Mouse (Mus musculus): Measurements from ENCODE around the gene Slc7a6.
A peak's percentile ranks its signal among the peaks of the same experiment; 100 is the strongest.
"Not testable (repeated sequence)": the region's sequence is repeated elsewhere in the genome, so short reads cannot be mapped to it uniquely, and the experiment has no call there.

Gene Slc7a6

DNA sequence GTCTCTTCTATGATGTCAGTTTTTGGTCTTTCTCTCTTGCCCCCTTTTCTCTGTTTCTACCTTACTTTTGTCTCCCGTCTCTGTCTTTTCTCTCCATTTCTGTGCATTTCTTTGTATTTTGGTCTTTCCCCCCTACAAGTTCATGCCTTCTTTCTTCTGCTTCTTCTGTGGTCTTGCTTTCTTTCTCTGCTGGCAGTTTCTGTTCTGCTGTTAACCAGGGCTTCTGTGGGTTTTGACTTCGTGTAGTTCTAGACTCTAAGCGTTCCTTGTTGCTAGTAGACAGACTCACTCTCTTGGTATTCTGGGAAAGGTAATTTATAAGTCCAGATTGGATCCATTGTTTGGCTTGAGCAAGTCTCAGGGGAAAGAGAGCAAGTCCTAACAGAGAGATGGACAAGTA, 17.7 kb downstream of the Slc7a6 start:
- DNase-seq (ENCODE audit: low read depth, low spot score), result peak; percentile 63

GRCm38 (mm10) chr8:106189162-106189561, 20.5 kb downstream of the Slc7a6 start:
- DNase-seq (ENCODE audit: low read depth, low spot score), result no peak

DNA sequence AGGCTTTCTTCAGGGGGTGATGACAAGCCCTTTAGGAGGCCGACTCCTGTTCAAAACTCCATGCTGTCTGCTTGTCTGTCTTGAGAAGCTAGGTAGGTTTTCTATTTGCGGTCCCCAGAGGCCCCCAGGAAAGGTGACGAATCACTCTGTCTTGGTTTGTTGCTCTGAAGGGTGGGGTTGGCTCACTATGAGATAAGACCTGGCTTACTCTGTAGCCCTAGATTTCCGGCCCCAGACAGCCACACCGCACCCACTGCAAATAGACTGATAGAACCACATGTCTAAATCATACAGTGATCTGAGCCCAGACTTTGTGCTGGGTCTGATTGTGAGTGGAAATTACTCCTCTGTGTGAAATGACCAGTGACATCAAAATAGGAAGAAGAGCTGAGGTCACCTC, 23.0 kb downstream of the Slc7a6 start:
- no peak for DNase-seq (ENCODE audit: low read depth, low spot score)

GRCm38 (mm10) chr8:106193162-106193561, 24.5 kb downstream of the Slc7a6 start:
- no peak for DNase-seq (ENCODE audit: low read depth, low spot score)

GRCm38 (mm10) chr8:106194062-106194461, 25.4 kb downstream of the Slc7a6 start:
- DNase-seq (ENCODE audit: low read depth, low spot score), result no peak

- DNase-seq (ENCODE audit: low read depth, low spot score), result peak; percentile 69
These were observed 30.1 kb downstream of the Slc7a6 start for GRCm38 (mm10) chr8:106198741-106199140.

- not testable (repeated sequence) for DNase-seq (ENCODE audit: low read depth, low spot score)
These were observed 30.9 kb downstream of the Slc7a6 start for GRCm38 (mm10) chr8:106199596-106199995.

- DNase-seq (ENCODE audit: low read depth, low spot score), result peak; percentile 67
These were observed 41.5 kb downstream of the Slc7a6 start for GRCm38 (mm10) chr8:106210035-106210731.

DNA sequence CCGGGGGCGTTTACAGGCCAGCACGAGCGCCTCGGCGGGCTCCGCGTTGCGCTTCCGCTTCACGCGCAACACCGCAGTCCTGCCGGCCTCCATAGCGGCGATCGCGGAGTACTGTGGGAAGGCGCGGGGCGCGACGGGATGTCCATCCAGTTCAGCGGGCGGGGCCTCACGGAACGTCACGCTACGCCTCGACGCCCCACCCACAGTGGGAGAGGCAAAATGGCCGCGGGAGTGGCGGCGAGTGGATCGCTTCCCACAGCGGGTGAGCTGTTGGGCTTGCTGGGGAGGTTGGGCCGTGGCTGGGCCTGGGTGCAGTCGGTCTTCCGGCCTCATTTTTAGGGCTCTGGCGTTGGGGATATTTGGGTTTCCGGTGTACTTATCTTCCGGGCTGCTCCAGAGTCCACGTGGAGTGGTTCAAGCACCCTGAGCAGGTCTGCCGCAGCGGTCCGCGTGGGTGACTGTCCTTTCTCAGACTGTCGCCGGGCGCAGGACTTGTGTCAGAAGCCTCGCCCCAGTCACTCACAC, 42.2 kb downstream of the Slc7a6 start, which contains the start of the genes Slc7a6os and Prmt7:
TSS of gene Slc7a6os (minus strand) at position 115 of the 525 bp plus-strand sequence.
TSS of gene Prmt7 (plus strand) at position 116 of the 525 bp plus-strand sequence.
- peak; percentile 94 for DNase-seq (ENCODE audit: low read depth, low spot score)

- peak; percentile 65 for DNase-seq (ENCODE audit: low read depth, low spot score)
These were observed 42.8 kb downstream of the Slc7a6 start for GRCm38 (mm10) chr8:106211421-106211820.

DNA sequence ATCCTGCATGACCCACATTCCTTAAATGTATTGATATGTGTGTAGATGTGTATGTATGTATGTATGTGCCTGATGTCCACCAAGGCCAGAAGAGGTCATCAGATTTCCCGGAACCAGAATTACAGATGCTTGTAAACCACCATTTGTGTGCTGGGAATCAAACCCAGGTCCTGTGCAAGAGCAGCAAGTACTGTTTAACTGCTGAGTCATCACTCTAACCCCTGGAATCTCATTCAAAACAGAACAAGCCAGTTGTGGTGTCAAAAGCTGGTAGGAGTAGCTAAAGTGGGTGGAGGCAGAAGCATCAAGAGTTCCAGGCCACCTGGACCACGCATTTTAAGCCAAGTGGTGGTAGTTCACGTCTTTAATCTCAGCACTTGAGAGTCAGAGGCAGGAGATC, 45.3 kb downstream of the Slc7a6 start:
- no peak for DNase-seq (ENCODE audit: low read depth, low spot score)

DNA sequence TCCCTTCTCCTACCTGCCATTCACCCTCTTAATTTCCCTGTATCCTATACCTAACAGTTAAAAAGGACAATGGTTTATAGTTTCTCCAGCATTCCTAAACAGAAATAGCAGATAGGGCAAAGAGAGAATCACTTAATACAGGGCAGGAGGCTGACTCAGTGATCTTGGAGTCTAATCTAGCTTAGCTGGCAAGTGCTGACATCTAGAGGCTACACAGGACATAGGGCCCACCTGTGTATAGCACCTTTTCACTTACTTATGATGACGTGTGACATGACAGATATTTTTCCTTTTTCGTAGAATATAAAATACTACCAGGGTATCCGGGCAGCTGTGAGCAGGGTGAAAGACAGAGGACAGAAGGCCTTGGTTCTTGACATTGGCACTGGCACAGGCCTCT, 51.0 kb downstream of the Slc7a6 start:
- peak; percentile 19 for DNase-seq (ENCODE audit: low read depth, low spot score)

DNA sequence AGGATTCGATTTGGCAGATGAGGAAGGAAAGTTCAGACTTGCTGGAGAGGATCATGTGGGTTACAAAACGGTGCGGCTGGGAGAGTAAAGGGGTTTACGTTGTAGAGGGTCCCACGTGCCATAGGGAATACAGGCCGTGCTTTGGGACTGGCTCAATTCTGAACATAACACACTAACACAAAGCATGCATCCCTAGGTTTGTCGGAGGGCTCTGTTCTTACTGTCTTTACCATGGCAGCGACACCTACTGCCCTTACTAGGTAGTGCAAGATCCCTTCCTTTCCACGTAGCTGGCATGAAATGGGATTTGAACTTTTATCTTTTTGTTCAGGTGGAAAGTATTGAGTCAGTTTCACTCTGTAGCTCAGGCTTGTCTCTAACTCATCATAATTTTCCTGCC, 57.9 kb downstream of the Slc7a6 start:
- peak; percentile 43 for DNase-seq (ENCODE audit: low read depth, low spot score)

DNA sequence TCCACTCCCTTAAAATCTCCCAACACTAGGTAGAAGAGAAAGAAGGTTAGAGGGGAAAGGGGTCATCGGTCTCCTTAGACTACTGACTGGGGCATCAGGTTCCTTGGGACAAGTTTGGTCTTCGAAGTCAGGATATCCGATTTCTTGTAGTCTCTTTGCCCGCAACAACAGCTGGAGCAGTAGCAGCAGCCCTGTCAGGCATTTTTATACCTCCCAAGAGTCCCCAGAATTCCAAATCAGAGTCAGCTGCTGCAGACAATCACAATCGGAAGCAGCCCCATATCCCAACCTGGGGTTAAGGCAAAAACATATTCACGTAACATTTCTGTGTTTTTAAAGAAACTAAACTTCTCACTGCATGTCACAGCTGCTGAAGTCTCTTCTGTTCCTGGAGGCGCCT, 62.9 kb downstream of the Slc7a6 start:
- no peak for DNase-seq (ENCODE audit: low read depth, low spot score)

- DNase-seq (ENCODE audit: low read depth, low spot score), result peak; percentile 47
These were observed 64.1 kb downstream of the Slc7a6 start for GRCm38 (mm10) chr8:106232751-106233150.

DNA sequence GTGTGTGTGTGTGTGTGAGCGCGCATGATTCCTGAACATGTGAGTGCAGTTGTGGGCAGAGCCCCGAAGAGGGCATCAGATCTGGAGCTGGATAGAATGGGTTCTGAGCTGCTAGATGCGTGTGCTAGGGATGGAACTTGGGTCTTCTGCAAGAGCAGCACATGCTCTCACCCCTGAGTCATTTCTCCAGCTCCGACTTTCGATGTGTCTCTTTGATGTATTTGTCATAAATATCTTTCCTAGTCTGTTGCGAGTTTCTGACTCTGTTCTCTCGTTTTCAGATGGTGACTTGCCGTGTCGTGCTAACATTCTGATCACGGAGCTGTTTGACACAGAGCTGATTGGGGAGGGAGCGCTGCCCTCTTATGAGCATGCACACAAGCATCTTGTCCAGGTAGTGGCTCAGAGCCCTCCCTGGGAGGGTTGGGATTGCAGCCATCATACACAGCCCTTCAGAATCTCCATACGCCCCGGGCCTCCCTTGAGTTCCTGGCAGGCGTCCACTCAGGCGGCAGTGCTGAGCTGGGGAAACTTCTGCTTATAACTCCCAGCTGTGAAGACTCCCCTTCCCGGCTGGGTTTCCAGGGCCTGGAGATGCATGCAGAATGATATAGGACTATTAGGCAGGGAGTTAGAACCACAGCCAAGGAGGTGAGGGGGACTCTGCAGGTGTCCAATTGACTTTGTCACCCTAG, 66.1 kb downstream of the Slc7a6 start:
- no peak for DNase-seq (ENCODE audit: low read depth, low spot score)

DNA sequence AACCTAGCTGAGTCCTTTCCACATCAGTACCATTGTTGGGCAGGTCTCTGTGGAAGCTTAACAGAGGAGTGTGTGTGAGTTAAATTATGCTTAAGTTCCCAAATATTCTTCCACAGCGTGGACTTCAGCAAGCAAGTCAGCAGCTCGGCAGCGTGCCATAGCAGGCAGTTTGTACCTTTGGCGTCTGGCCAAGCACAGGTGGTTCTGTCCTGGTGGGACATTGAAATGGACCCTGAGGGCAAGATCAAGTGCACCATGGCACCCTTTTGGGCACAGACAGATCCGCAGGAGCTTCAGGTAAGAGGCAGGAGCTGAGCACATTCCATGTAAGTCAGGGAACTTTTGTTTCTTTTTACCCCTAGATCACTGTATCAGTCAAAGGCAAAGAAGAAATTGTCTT, 68.4 kb downstream of the Slc7a6 start:
- no peak for DNase-seq (ENCODE audit: low read depth, low spot score)
